Mouse (Mus musculus) splenic B cell, adult 2 months (primary cell): ENCODE measurements around the gene Nepro.

Source experiments
- DNase-seq: peaks from one replicate; pipeline ENCODE4 v3.0.0-alpha.2; 2011; ENCODE audit warnings: low read depth, low spot score
- H3K27me3 ChIP-seq: 2 replicates; pipeline ENCODE4 v1.6.1; 2012; ENCODE audit warnings: mild to moderate bottlenecking, low read length, moderate library complexity, mixed read lengths; ENCODE audit not compliant: control insufficient read depth, poor library complexity, insufficient read depth, severe bottlenecking
- H3K36me3 ChIP-seq: 2 replicates; pipeline ENCODE4 v1.6.1; 2012; ENCODE audit warnings: mild to moderate bottlenecking, low read length, moderate library complexity, mixed read lengths; ENCODE audit not compliant: control insufficient read depth, poor library complexity, insufficient read depth, severe bottlenecking

Nepro gene

DNA sequence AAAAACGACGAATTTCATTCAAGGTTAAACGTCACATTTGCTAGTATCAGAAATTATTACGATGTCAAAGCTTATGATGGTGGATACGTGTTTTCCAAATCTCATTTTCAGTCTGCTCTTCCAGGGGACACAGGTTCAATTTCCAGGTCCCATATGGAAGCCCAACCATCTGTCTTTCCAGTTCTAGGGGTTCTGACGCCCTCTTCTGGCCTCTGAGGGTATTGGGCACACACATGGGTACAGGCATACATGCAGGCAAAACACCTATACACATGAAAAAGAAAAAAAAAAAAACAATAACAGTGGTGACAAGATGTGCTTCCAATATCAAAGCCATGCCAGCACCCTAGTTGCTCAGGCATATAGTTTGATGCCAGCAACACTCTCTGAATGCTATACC lies 30.4 kb upstream of the Nepro start:
- DNase-seq = no peak
- Histone ChIP-seq H3K36me3 (no peaks in the 10 kb centered on the region), H3K27me3 (no peaks in the 10 kb centered on the region; the same call in 1 of the 2 replicates)

DNA sequence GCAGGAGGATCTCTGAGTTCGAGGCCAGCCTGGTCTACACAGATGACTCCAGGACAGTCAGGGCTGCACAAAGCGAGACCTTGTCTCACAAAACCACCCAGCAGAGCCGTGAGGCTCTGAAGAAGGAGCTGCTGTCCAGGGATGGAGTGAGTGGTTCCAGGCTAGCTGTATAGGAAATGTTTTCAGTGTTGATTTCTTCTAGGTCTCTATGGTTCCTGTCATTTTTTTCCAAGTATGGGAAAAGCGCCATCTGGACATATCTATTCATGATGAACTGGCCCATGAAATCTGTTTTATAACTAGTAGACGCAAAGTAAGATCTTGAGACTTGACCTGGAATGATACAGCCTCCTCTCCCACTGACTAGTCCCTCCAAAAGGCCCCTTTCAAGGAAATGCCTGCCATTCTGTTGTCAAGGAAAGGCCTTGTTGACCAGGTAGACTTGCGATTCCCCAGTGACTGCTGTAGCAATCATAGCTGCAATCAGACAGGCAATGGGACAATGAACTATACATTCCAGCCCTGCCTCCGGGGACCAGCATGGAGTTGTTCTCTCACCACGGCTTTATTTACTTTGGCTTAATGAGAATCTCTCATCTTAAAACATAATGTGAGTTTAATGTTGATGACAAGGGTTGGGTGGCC lies 28.8 kb upstream of the Nepro start:
- Histone ChIP-seq H3K36me3 (no peaks in the 10 kb centered on the region), H3K27me3 (no peaks in the 10 kb centered on the region)
- no peak for DNase-seq

DNA sequence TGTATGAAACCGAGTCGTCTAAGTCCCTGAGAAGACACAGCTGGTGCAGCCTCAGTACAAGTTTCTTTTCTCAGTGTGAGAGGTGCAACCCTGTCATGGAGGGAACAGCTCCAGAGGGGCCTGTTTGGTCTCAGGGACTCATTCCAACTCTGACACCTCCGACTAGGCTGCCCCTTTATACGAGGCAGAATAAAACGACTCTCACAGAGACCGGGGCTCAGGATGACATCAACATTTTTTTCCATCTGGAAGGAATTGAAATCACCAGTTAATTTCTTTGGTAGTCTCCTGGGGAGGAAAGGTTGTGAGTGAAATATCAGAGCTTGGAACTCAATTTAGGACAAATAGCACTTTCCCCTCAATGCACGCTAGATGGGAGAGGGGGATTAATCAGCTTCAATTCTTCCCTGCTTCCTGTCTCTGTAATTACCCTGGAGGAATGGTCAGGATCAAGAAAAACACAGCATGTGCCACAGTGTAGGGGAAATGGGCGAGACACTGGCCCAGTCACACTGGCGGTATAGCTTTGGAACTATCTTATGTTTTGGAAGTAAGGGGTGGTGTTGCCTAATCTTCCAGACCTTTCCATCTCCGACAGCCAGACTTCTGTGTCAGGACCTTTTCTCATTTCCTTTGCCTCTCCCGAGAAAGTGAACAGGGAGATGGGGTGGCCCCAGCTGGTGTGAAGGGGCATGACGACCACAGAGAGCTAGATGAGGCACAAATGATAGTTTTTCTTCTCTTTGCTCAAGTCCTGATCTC lies 28.1 kb upstream of the Nepro start:
- Histone ChIP-seq H3K27me3 (no peaks in the 10 kb centered on the region), H3K36me3 (no peaks in the 10 kb centered on the region)
- DNase-seq = no peak

DNA sequence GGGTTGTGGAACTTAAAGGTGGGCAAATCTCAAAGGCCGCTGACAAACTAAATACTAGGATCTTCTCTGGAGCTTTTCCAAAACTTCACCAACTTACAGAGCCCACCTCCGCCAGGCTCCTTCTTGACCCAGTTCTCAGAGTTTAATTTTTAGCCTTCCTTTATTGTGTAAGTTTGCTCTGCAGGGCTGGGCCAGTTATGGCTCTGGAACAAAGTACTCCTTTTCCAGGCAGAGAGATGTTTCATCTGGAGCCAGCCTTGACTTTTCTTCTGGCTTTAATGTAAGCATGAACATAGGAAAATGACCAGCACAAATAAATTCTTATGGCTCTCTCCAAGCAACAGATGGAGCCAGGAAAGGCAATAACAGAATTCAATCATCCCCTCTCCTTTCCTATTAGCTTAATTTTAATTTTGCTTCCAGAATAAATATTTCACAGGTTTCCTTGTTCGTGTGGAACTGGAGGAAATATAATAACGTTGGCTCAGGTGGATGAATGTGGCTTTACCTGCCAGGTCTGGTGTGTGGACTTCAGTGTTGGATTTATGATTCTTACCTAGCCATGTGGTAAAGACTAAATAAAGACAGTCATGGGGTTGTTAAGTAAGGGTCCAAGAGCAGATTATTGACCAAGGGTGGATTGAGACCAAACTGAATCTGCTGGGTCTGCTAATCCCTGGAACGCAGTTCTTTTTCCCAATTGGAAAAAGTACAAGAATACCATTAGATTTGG lies 26.5 kb upstream of the Nepro start:
- no peaks in the 10 kb centered on the region for H3K27me3 ChIP-seq
- no peaks in the 10 kb centered on the region for H3K36me3 ChIP-seq
- DNase-seq = no peak

DNA sequence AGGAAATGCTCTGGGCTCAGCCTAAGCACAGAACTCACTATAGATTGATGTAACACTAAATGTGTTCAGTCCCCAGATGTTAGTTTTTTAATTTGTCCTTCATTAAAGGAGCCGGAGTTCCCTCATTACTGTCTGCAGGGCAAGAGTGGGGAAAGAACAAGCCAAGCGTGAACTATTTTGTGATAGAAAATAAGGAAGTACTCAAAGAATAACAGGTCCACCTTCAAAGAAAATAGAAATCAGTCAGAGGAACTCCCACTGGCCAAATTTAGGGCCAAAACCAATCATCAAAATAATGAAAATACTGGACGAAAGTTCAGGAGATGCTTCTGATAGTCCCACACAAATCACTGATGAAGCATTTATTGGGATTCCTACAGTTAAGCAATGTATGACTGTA lies 22.9 kb upstream of the Nepro start:
- DNase-seq = no peak
- Histone ChIP-seq H3K27me3 (no peaks in the 10 kb centered on the region), H3K36me3 (no peaks in the 10 kb centered on the region)

DNA sequence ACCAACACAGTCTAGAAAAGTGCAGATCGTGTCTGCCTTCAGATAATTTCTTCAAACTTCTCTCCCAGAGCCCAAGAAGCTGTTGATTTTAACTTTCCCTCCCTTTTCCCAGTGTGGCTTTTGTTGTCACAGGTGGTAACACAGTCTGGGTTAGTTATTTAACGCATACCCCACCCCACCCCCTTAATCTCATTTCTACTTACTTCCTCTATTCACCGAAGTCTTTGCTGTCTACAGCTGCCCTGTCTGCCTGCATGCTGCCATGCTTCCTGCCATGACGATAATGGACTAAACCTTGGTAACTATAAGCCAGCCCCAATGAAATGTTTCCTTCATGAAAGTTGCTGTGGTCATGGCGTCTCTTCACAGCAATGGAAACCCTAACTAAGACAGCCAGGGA lies 21.8 kb upstream of the Nepro start:
- peak; percentile 6 for DNase-seq
- Histone ChIP-seq H3K36me3 (no peaks in the 10 kb centered on the region), H3K27me3 (no peaks in the 10 kb centered on the region)

DNA sequence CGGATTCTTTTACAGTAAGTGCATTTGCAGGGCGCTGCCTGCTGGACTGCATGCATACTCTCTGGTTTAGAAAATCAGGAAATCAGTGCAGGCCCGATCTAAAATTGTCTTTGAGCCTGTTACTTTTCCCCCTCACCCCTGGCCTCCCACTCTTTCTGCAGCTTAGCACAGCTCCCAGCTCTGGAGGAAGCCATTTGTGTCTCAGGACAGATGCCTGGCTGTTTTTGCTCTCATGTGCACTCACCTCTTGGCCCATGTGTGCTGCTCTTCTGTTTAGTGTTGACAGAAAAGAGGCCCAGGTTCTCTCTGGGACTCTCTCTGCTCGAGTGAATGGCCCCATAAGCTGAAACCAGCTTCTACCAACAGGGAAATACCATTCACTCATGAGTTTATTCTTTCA lies 20.6 kb upstream of the Nepro start:
- DNase-seq = no peak
- Histone ChIP-seq H3K36me3 (no peaks in the 10 kb centered on the region), H3K27me3 (no peaks in the 10 kb centered on the region)

DNA sequence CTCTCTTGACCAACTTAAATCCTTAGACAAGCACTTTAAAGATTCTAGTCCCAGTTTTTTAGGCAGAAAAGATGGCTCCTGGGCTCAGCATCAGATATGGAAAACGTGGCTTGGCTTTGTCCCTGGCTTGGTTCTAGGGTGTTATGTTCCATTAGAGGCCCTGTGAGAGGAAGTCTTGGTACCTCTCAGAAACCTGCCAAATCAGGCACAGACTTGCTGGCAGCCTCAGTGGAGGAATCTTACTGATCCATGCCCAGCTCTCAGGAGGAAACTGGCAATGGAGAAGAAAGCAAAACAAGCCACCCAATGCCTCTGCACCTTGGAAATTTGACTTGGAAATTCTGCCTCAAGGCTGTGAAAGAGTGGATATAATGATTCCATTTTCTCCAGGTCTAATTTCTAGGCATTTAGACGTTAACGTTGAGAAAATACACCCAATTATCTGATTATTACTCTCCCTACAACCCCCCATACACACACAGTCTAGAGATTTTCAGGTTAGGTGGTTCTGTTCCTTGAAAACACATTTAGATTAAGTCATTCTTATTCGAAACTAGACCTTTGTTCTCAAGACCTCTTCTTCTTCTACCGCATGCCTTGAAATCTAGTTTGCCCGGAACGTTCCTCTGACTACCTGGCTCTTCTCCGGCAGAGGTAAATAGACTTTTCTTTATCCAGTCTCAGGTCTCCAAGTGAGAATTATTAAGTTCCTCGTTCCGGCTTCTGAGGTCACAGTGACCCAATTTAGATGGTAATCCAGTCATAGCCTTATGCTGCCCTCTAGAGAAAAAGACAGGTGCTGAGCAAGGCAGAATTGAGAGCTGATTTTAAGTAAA lies 7.6 kb upstream of the Nepro start:
- H3K36me3 ChIP-seq = no peaks in the 10 kb centered on the region; the same call in 1 of the 2 replicates
- H3K27me3 ChIP-seq = no peaks in the 10 kb centered on the region
- DNase-seq = peak; percentile 45

DNA sequence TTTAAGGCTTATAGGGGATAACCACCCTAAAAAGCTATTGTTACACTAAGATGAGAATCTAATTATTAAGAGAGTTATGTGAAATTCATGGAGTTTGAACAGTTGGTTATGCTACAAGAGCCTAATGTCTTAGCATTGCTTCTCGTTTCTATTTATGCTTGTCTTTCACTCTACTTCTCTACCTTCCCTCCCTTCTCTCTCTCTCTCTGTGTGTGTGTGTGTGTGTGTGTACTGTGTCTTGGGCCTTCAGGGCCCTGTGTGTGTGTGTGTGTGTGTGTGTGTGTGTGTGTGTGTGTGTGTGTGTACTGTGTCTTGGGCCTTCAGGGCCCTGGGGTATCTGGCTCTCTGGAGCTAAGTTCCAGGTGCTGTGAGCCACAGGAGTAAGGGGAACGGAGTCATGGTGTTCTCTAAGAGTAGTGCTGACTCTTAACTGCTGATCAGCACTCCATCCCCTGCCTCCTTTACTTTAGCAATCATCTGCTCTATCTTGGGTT lies 6.9 kb upstream of the Nepro start:
- DNase-seq = no peak
- H3K27me3 ChIP-seq = no peaks in the 10 kb centered on the region
- H3K36me3 ChIP-seq = no peaks in the 10 kb centered on the region; the same call in 1 of the 2 replicates

DNA sequence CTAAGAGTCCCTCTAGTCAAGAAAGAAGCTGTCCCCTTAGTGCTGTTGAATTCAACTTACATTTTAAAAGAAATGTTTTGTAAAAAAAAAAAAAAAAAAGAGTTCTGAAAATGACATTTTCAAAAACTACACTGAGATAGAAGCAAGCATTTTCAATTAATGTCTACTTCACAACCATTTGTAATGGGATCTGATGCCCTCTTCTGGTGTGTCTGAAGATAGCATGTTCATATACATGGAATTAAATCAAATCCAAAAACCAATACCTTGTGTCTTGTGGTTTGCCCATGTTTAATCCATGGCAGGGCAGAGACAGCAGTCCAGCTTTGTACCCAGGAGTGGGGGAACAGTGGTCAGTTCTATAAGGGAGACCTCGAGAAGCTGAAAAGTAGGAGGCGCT lies 6.3 kb upstream of the Nepro start:
- Histone ChIP-seq H3K27me3 (no peaks in the 10 kb centered on the region), H3K36me3 (no peaks in the 10 kb centered on the region; the same call in 1 of the 2 replicates)
- no peak for DNase-seq

DNA sequence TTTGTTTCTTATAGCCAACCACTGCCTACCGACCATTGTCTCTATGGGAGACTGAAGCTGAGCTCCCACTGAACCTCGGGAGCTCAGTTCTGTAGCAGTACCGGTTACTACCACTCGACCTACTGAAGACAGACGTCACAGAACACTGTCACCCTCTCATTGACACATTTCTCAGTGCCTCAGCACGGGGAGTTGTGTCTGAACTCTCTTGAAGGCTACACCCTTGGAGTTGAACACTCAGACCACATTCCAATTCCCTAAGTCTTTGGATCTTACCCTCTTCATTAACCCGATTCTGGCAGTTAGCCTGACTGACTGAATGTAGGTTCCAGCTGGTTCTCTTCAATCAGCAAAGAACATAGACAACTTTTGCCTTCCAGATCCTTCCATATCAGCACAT lies 4.8 kb upstream of the Nepro start:
- DNase-seq = no peak
- Histone ChIP-seq H3K27me3 (no peaks in the 10 kb centered on the region), H3K36me3 (no peaks in the 10 kb centered on the region; the same call in 1 of the 2 replicates)

DNA sequence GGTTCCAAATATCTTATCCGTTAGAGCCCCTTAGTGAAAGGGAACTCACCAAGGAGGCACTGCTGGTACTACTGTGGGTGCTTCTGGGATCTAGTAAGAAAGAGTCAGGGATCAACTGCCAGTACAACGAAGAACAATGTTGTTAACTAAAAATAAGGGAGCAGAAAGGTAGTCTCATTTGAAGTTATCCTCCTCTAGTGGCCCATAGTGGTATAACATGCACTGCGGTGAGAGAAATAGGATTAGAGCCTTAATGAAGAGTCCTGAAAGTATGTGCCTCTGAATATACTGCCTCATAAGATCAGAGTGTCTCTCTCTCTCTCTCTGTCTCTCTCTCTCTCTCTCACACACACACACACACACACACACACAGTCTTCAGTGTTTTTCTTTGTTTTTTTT lies 3.6 kb upstream of the Nepro start:
- no peaks in the 10 kb centered on the region for H3K27me3 ChIP-seq
- no peaks in the 10 kb centered on the region; the same call in 1 of the 2 replicates for H3K36me3 ChIP-seq
- DNase-seq = peak; percentile 32

DNA sequence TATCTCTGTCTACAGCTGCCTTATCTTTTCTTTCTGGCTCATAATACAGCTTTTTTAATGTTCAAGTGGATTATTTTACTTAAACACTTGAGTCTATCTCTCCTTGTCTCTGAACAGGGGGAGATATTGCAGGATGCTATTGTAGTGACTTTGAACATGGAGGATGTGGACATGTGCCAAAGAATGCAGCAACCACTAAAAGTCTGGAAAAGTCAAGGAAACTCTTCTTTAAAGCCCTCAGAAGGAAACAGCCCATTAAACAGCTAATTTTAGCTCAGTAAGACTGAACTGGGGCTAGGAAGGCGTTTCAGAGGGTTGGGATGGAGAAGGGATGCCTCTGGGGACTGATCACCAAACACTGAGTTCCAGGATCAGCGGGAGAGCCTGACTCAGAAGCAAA lies 1.4 kb upstream of the Nepro start:
- Histone ChIP-seq H3K27me3 (no peaks in the 10 kb centered on the region), H3K36me3 (no peaks in the 10 kb centered on the region; the same call in 1 of the 2 replicates)
- DNase-seq = no peak

DNA sequence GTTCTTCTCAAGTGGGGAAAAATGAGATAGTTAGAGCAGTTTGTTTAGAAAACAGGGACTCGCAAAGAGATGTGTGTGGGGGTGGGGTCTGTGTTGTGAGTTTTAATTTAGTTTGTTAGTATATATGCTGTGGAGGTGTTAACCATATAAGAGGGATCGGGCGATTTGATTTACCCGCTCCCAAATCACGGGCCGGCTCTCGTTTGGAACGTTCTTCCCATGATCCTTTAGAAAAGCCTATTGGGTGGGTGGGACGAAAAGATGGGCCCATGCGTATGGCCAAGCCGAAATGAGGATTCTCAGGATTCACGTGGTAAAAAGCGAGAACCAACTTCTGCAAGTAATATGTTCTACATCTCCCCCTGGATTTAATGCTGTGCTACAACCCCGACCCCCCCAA lies 746 bp downstream of the Nepro start:
- H3K36me3 ChIP-seq = peaks cover 2% of the 10 kb centered on the region; the same call in 1 of the 2 replicates
- H3K27me3 ChIP-seq = no peaks in the 10 kb centered on the region
- DNase-seq = peak; percentile 16
